Mouse (Mus musculus) right cerebral cortex, postnatal 14 days (tissue): ENCODE measurements around the gene Sirt5.

Experiments
- DNase-seq: peaks from one replicate; pipeline ENCODE4 v3.0.0; 2022

Sirt5 gene

DNA sequence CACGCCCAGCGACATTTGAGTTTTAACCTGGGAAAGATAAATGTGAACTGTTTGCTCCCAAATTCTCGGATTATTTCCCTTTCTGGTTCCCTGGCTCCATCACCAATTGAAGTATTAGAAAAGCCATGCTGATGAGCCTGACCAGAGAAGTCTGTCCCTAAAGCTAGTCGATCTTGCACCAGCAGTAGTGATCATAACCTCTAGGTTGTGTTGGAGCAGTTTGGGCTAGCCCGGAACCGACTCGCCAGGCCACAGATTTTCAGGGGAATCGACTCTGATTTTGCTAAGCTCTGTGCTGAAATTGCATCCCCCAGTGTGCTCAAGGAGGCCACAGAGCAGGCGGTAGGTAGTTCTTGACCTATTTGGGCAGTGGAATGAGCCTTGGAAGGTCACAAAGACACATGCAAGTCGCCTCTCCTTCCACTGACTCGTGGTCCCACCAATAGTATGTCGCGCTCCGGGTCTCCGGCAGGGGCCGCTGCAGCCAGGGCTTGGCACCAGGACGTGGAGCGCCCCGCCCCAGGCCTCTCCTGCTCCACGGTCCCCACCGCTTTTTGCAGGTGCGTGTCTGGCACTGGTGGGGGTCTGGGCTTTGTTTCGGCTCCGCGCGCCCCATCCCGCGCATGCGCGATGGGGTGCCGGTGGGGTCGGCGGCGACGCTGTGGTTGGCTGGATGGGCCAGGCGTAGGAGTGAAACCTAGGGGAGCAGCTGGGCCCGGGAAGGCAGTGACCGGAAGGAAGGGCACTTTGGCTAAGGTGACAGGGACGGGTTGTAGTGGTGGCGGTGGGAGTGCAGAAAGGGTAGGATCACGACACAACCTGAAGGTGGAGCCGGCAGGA lies at the start of gene Sirt5:
Gene Sirt5 (plus strand): TSS at position 512 of the 840 bp plus-strand sequence.
- DNase-seq, result peak; percentile 82

DNA sequence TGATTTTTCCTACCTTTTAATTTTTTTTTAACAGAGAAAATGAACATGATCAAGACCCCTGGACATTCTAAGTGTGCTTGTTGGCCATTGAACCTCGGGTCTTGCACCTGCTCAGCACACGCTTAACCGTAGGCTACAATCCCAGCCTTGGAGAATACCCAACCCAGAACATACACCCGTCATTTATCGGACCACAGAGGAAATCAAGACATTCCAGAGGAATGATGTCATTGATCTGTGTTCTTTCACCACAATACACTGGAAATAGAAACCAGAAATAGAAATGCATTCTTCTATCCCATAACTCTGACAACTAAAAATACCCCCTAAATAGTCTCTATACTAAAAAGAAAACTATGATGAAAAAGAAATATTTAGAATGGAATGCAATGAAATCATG lies 47.9 kb upstream of the Sirt5 start:
- no peak for DNase-seq

DNA sequence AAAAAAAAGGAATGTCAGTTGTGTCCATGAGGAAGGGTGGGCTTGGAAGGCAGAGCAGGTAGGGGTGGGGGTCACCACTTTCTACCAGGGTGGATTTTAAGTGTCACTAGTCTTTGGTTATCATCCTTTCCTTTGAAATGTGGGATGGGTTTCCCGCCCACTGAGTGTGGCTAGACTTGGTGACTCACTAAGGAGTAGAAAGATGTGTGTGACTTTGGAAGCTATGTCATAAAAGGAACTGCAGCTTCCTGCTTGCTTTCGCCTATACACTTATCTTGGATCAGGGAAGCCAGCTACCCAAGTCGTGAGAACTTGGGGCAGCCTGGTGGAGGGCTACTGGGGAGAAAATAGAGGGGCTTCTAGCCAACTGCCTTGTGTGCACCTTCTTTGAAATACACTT lies 45.9 kb upstream of the Sirt5 start:
- no peak for DNase-seq

DNA sequence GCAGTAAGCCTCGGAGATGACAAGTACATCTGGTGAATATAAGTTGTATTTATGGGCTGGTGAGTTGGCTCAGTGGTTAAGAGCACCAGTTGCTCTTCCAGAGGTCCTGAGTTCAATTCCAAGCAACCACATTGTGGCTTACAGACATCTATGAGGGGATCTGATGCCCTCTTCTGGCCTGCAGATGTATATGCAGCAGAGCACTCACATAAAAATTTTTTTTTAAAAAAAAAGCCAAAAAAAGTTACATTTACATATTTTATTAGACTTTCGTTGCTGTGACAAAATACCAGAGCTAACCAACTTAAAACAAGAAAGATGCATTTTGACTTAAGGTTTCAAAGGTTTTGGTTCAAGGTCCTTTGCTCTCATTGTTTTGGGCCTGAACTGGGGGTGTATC lies 43.8 kb upstream of the Sirt5 start:
- no peak for DNase-seq

DNA sequence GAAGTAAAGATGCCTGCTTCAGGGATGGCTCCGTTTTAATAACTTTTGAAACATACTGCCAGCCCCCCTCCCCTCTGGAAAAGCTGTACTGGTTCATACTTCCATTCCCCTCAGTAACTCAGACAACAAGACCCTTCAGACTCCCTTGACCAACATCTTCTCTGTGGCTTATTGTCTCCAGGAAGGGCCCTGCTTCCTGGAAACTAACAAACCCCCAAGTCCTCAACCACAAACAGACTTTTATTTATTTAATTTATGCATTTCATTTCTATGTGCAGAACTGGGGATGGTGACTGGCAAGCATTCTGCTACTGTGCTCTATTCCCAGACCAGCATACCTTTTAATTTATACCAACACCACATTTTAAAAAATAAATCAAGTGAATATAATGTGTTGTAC lies 39.9 kb upstream of the Sirt5 start:
- DNase-seq, result no peak

DNA sequence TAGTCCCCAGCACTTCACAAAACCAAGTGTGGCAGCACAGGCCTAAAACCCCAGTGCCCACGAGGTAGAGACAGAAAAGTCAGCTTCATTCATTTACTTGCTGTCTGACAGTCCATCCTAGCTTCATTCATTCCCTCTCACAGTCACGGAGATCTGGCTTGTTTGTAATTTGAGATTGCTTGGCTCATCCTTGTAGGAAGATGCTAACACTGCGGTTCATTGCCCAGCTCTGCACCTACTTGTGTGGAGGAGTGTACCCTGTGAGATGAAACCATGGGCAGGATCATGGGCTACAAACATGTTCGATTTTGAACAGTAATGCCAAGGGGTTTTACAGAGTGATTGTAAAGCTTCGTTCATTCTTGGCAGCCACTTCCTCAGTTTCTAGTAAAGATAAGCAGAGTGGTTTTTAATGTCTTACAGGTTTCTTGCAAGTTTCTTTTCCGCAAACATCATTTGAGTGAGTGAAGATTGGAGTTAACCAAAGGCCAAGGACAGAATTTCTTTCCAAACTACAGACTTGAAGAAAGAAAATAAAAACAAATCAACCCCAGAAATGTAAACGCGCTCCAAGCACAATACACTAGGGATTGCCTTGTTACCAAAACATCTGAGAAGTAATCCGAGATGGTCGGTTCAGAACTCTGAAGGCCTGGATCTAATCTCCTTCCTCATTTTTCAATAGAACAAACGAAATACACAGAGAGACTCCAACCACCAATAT lies 33.4 kb upstream of the Sirt5 start:
- no peak for DNase-seq

DNA sequence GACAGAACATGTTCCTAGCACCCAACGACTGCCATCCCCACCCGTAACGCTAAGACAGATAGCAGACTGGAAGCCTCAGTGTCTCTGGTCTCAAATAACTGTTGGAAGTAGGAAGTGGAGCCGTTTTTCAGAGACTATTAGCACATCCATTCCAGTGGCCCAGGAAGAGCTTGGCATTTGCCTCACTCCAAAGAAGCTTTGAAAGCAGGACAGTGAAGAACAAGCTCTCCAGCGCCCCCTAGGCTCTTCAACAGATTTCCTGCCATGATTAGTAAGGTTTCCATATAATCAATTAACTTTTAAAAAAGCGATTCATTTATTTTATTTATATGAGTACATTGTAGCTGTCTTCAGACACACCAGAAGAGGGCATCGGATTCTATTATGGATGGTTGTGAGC lies 32.7 kb upstream of the Sirt5 start:
- DNase-seq, result no peak

DNA sequence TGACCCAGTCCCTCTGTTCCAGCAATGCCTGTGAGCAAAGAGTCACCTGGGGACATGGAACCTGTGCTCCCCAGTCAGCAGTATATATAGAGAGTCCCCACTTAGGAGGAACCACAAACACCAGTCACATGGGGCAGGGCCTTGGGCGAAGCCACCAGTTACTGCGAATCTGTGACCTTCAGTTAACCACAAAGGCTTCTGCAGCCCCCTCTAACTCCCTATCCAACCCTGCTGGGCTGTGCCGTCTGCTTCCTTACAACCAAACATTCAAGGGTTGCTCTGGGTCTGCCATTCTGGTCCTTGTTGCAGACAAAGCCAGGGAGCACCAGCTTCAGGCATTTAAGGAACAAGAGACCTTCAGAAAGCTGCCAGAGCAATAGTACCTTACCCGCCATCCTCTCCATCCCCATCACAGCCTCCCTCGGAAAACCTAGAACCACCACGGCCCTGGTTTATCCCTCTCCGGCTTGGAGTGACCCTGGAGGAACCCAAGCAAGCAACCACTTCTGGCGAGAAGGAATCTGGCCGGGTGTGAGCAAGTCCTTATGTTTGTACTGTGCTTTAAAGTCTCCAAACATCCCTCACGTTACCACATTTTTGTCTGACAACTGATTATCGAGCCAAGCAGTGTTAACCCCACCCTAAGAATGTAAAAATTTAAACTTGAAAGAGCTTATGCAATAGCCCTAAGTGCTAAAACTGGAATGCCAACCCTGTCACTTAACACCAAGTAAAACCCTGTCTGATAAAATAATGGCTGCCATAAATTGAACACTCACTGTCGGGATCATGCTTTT lies 28.7 kb upstream of the Sirt5 start:
- no peak for DNase-seq

DNA sequence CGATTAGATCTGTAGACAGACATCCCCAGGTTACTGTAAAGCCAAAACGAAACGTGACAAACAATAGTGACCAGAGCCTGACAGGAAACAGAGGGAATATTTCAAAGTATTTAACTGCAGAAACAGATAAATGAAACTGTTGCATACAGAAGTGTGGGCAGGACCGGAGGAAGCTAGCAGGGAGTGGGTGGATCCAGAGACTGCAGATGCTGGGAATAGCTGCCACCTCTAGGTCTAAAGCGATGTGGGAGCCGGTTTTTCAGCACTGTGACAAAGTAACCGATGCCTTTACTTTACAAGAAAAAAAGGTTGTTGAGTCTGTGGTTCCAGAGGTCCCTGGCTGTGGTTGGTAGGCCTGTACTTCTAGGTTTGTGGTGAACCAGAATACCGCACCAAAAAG lies 27.3 kb upstream of the Sirt5 start:
- DNase-seq, result no peak

DNA sequence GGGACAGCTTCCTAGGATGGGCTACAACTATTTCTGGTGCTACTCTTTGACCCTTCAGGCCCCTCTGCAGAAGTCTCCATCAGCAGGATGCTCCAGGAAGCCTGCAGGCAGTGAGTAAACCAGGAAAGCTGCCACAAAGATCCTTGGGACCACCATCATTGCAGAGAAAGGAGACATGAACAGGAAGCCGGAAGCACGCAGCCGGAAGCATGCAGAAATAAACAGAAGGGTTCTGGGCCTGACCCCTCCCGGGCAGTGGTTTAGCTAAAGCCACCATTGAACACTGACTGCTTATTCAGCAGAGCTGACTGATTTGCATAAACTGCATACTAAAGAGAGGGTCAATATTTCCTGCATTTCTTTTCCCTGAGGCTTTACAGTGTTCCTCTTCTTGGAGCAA lies 26.7 kb upstream of the Sirt5 start:
- DNase-seq, result no peak

DNA sequence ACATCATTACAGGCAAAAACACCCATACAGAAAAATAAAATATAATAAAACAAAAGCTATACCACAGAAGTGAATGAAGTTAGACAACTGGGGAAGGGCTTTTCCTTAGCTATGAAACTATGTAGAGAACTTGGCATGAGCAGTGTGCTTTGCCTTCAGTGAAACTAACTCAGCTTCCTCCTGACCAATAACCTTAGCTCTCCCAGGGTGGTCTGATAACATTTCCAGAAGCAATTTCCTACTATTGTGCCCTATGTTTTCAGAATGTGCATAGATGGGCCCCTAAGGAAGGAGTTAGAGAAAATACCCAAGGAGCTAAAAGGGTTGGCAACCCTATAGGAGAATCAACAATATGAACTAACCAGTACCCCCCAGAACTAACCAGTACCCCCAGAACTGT lies 18.5 kb upstream of the Sirt5 start:
- DNase-seq, result no peak

DNA sequence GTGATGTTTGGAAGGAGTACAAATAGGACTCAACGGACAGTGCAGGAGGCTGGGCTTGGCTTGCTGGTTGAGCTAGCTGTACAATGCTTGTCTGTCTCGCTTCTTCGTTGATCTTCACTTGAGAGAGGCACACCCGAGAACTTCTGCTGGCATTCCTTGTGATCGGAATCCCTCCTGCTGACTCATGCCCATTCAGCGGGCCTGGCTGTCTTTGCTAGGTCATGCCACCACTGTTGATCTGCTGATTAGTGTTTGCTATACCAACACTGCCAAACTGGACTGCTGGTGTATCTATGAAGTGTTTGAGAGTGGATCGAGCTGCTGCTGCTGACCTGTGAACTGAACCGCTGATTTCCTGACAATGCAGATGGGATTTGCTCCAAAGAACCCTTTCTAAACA lies 15.9 kb upstream of the Sirt5 start:
- no peak for DNase-seq

DNA sequence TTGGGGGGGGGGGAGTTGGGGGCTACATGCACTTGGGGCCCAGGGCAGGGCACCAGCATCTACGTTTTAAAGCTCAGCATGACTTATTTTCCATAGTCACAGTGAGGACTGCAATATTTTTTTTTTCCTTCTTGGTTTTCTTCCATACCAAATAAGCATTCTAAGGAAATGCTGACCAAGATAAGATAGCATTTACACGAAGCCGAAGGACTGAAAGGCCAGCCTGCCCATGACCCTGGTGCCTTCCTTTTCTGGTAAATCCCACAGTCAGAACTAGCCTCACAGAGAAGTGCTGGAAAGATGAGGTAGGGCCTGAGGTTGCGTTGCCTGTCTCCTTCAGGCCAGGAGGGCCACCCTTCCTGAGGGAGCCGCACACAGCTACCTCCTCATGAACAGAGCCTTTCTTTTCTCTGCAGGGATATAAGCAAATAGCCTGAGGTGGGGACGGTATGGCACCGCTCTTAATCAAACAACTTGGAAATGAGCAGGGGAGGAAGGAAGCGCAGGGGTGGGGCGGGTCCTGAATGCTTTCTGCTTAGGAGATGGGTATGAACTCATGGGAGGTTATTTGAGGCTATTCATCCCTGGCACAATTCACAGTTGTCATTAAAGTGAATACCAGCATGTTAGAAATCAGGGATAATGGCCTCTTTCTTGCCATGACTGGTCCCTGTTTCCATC lies 14.7 kb upstream of the Sirt5 start:
- no peak for DNase-seq

DNA sequence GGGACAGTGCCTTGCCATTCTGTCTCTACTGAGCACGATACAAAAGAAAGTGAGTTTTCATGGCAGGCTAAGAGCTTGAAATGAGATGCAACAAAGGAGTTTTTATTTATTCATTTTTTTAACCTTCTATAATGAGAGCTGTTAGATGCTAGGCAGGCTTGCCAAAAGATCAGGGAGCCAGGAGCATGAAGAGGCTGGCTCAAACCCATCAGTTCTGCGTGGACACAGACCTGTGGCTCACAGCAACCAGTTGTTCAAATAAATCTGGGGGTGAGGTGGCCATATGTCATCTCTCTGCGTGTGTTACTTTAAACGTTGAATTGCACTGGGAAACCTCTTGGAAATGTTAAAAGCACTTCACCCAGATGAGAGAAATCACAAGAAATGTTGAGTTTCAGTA lies 11.9 kb upstream of the Sirt5 start:
- no peak for DNase-seq

DNA sequence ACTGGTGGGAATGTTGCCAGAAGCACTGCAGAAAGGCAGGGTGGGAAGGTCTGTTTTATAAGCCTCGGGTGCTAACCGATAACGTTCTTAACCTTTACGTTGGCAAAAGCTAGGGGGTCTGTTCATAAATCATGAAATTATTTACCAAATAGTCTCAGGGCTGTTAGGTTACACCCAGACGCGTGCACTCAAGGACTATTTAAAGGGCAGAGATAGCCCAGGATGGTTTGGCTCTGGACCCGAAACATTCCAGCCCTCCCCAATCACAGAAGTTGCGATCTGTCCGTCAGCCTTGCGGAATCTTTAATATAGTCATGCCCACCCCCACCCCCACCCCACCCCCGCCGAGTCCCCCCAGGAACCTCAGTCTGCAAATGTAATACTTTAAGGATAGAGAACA lies 10.9 kb upstream of the Sirt5 start:
- DNase-seq, result no peak

DNA sequence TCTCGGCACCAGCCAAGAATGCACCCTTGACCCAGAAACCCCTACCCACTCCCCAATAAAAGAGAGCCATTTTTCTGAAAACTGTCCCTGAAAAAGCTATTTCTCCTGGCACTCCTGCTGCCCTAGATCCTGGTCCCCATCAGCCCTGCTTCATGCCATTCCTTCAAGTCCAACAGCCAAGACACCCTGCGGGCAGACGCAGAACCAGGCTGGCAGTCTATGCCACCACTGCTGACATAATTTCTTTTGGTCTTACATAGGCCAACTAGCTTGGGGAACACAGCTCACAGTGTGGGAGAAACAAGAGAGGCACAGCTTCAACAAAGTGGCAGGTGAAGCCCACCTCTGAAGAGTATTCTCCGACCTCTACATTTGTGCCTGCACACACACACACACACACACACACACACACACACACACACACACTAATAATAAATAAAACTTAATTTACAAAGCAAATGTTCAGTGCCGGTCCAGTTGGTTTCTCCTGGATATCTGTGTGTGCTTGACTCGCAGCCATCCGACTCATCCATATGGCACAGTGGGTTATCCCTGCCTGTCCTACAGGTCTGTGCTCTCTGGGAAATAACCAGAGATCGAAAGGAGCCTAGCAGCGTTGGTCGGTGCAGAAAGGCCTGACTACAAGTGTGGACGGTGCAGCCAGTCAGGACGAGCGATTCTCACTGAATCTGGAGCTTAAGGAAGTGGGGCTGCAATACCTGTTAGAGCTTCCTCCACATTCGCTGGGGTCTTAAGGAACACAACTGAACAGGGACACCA lies 8.8 kb upstream of the Sirt5 start:
- DNase-seq, result no peak

DNA sequence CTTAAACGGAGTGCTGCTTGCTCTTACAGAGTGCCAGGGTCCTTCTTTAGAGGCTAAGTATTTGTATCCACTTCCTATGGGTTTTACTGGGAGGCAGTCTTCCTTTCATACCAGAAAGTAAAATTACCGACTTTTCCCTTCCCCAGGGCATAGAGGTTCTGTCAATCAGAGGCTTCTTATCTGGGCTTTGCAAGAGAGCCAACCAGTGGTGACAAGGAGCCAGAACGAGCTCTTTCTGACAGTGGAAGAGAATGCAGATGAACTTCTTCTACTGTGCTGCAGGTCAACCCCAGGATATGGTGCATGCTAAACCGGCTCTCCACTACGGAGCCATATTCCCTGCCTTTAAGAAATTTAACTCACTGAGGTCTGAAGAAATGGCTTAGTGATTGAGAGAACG lies 4.8 kb upstream of the Sirt5 start:
- DNase-seq, result no peak

DNA sequence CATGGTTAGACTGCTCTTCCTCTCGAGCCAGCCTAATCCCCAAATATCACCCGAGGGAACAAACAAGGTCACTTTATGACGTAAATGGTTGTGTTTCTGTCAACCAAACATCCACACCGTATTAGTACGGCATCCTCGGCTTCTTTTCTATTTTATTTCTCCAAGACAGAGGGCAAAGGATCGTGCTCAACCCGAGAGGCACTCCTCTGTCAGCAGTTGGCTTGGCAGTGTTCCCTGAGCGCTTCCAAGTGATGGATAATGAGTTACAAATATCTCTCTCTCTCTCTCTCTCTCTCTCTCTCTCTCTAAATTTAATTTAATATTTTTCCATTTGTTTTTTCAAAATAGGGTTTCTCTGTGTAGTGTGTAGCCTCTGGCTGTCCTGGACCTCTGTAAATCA lies 2.9 kb upstream of the Sirt5 start:
- no peak for DNase-seq

DNA sequence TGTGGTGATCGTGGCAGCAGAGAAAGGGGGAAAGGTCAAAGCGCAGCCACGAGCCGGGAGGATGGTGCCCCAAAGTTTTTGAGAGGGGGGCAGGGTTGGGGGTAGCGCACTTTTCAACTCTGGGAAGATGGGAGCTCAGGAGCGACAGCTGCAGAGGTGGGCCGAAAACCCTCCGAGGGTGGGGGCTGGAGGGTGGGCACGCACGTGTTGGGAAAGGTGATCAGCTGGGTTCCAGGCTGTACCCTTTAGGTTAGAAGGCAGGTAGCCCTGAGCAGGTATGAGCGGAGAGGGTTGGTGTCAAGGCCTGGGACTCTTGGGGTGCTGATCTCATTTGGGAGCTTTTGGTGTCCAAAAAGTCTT lies 509 bp downstream of the Sirt5 start:
- no peak for DNase-seq

DNA sequence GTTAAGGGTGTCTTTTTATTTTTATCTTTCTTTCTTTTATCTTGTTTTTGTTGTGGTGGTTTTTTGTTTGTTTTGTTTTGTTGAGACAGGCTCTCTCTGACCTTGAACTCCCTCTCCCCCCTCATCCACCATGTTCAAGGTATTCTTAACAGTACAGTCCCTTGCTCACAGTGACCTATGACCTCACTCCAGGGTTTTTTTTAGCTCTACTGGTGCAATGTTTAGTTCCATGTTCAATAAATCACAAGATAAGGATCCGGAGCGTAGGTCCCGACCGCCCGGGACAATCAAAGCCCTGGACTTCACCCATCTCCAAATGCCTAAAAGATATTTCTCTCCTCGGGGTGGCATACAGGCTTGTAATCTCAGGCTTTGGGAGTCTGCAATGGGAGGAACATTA lies 4.8 kb downstream of the Sirt5 start:
- no peak for DNase-seq

DNA sequence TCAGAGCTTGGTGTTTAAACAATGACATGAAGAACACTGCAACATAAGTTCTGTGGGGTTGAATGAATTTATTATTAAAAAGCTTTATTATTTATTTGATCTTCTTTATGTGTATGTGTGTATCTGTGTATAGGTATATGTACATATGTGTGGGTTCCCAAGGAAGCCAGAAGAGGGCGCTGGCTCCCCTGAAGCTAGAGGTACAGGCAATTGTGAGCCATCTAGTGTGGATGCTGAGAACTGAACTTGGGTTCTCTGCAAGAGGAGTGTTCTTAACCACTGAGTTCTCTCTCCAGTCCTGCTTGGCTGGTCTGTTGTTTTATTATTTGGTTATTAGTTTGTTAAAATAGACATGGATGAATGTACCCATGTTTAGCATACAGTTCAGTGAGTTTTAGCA lies 7.6 kb downstream of the Sirt5 start:
- no peak for DNase-seq

DNA sequence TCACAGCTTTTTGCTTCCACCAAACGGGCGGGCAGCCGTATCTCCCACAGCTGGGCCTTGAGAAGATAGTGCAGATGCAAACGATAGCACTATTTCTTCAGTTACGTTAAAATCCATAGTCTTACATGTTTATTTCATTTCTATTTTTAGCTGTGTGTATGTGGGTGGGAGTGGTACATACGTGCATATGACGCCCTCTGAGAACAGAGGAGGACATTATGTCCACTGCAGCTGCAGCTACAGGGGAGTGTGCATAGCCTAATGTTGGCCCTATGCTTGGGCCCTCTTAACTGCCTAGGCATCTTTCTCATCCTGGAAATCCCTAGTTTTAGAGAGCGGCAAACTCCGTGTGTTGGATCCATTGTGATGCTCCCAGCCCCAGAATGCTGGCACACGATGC lies 8.9 kb downstream of the Sirt5 start:
- no peak for DNase-seq
